Mouse (Mus musculus): ENCODE measurements around the gene Tuba4a. TPM values are rescaled to one million over a fixed set of nuclear protein-coding genes. Genes with fewer than 3 reads are reported as not detected.
A peak's percentile ranks its signal among the peaks of the same experiment; 100 is the strongest.

Tuba4a gene
- polyA plus RNA-seq, 1 experiment from 2014 or later: 355 TPM

DNA sequence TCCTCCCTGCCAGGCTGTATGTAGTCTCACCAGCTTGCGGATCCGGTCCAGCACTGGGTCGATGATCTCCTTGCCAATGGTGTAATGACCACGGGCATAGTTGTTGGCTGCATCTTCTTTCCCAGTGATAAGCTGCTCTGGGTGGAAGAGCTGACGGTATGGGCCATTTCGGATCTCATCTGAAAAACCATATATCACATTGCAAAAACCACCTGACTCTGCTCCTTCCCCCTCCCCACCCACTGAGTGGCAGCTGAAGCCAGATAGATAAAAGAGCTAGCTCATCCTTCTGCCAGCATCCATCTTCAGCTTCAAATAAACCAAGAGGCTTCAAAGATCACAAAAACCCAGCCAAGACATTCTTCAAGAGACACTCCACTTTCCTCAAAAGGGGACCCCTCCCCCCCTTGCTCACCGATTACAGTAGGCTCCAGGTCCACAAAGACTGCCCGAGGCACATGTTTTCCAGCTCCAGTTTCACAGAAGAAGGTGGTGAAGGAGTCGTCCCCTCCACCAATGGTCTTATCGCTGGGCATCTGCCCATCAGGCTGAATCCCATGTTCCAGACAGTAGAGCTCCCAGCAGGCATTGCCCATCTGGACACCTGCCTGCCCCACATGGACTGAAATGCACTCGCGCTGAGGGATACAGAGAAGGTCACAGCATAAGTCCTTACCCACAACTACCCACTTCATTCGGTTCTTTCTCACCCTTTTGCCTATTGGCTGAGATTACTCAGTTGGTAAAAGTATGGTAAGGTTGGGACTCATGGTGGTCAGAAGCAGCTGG is 2.7 kb downstream of the Tuba4a start:
- Histone ChIP-seq H3K27ac (ENCODE audit: low read length) (peak overlapping the region; percentile 97), H3K4me3 (ENCODE audit: low read depth, low read length) (peak overlapping the region; percentile 83), H3K4me1 (ENCODE audit: control insufficient read depth, low read depth, low read length) (peaks cover 67% of the 10 kb centered on the region), H3K9ac (ENCODE audit: low read depth, low read length) (peak overlapping the region; percentile 87), H3K27me3 (ENCODE audit: control insufficient read depth, insufficient read depth, low read depth, low read length) (peaks cover 14% of the 10 kb centered on the region), H3K4me2 (ENCODE audit: low read depth, low read length) (peak overlapping the region; percentile 97), H3K9me3 (replicated peaks; ENCODE audit: control insufficient read depth, low read length) (no peaks in the 10 kb centered on the region), H3K36me3 (ENCODE audit: control insufficient read depth, insufficient read depth) (peaks cover 41% of the 10 kb centered on the region)
- peak; percentile 51 for ATAC-seq (ENCODE audit: low read depth)
- 38% methylated on average over 13 of the region's 13 CpGs for whole genome bisulfite sequencing (ENCODE audit: insufficient replicate concordance)

DNA sequence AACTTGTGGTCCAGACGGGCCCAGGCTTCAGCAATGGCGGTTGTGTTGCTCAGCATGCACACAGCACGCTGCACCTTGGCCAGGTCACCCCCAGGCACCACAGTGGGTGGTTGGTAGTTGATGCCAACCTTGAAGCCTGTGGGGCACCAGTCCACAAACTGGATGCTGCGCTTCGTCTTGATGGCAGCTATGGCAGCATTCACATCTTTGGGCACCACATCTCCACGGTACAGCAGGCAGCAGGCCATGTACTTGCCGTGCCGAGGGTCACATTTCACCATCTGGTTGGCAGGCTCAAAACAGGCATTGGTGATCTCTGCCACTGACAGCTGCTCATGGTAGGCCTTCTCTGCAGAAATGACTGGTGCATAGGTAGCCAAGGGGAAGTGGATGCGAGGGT is 3.9 kb downstream of the Tuba4a start:
- peak overlapping the region; percentile 87 for H3K9ac ChIP-seq (ENCODE audit: low read depth, low read length)
- H3K36me3 ChIP-seq (ENCODE audit: control insufficient read depth, insufficient read depth): peaks cover 43% of the 10 kb centered on the region
- H3K27me3 ChIP-seq (ENCODE audit: control insufficient read depth, insufficient read depth, low read depth, low read length): peaks cover 12% of the 10 kb centered on the region
- no peak for ATAC-seq (ENCODE audit: low read depth)
- H3K9me3 ChIP-seq (replicated peaks; ENCODE audit: control insufficient read depth, low read length): no peaks in the 10 kb centered on the region
- peaks cover 77% of the 10 kb centered on the region for H3K4me1 ChIP-seq (ENCODE audit: control insufficient read depth, low read depth, low read length)
- WGBS (ENCODE audit: insufficient replicate concordance): 88% methylated on average over 9 of the region's 9 CpGs
- H3K4me3 ChIP-seq (ENCODE audit: low read depth, low read length): peak overlapping the region; percentile 83
- peak overlapping the region; percentile 97 for H3K4me2 ChIP-seq (ENCODE audit: low read depth, low read length)
- H3K27ac ChIP-seq (ENCODE audit: low read length): peak overlapping the region; percentile 97

- H3K4me3 ChIP-seq (ENCODE audit: low read depth, low read length): peak overlapping the region; percentile 83
- H3K27ac ChIP-seq (ENCODE audit: low read length): peak overlapping the region; percentile 97
- peak overlapping the region; percentile 87 for H3K9ac ChIP-seq (ENCODE audit: low read depth, low read length)
- peaks cover 3% of the 10 kb centered on the region for H3K27me3 ChIP-seq (ENCODE audit: control insufficient read depth, insufficient read depth, low read depth, low read length)
- H3K4me2 ChIP-seq (ENCODE audit: low read depth, low read length): peak overlapping the region; percentile 97
- H3K4me1 ChIP-seq (ENCODE audit: control insufficient read depth, low read depth, low read length): peaks cover 79% of the 10 kb centered on the region
- no peak for ATAC-seq (ENCODE audit: low read depth)
- H3K9me3 ChIP-seq (replicated peaks; ENCODE audit: control insufficient read depth, low read length): no peaks in the 10 kb centered on the region
- H3K36me3 ChIP-seq (ENCODE audit: control insufficient read depth, insufficient read depth): peaks cover 43% of the 10 kb centered on the region
- 42% methylated on average over 5 of the region's 5 CpGs for WGBS (ENCODE audit: insufficient replicate concordance)
These were observed 4.8 kb downstream of the Tuba4a start for GRCm38 (mm10) chr1:75214886-75215285.

- peak overlapping the region; percentile 97 for H3K27ac ChIP-seq (ENCODE audit: low read length)
- H3K9me3 ChIP-seq (replicated peaks; ENCODE audit: control insufficient read depth, low read length): no peaks in the 10 kb centered on the region
- peak overlapping the region; percentile 97 for H3K4me2 ChIP-seq (ENCODE audit: low read depth, low read length)
- peaks cover 79% of the 10 kb centered on the region for H3K4me1 ChIP-seq (ENCODE audit: control insufficient read depth, low read depth, low read length)
- peak overlapping the region; percentile 83 for H3K4me3 ChIP-seq (ENCODE audit: low read depth, low read length)
- H3K9ac ChIP-seq (ENCODE audit: low read depth, low read length): peak overlapping the region; percentile 87
- no peak for ATAC-seq (ENCODE audit: low read depth)
- WGBS (ENCODE audit: insufficient replicate concordance): 50% methylated on average over 2 of the region's 2 CpGs
- no peaks in the 10 kb centered on the region for H3K27me3 ChIP-seq (ENCODE audit: control insufficient read depth, insufficient read depth, low read depth, low read length)
- H3K36me3 ChIP-seq (ENCODE audit: control insufficient read depth, insufficient read depth): peaks cover 43% of the 10 kb centered on the region
These were observed 5.2 kb downstream of the Tuba4a start for GRCm38 (mm10) chr1:75214442-75214841.

- H3K9ac ChIP-seq (ENCODE audit: low read depth, low read length): peak overlapping the region; percentile 48
- H3K27ac ChIP-seq (ENCODE audit: low read length): peak overlapping the region; percentile 97
- H3K36me3 ChIP-seq (ENCODE audit: control insufficient read depth, insufficient read depth): peaks cover 43% of the 10 kb centered on the region
- H3K4me2 ChIP-seq (ENCODE audit: low read depth, low read length): peak overlapping the region; percentile 97
- H3K27me3 ChIP-seq (ENCODE audit: control insufficient read depth, insufficient read depth, low read depth, low read length): no peaks in the 10 kb centered on the region
- no peaks in the 10 kb centered on the region for H3K9me3 ChIP-seq (replicated peaks; ENCODE audit: control insufficient read depth, low read length)
- WGBS (ENCODE audit: insufficient replicate concordance): 10% methylated on average over 7 of the region's 7 CpGs
- peak overlapping the region; percentile 97 for H3K4me3 ChIP-seq (ENCODE audit: low read depth, low read length)
- H3K4me1 ChIP-seq (ENCODE audit: control insufficient read depth, low read depth, low read length): peaks cover 87% of the 10 kb centered on the region
- ATAC-seq (ENCODE audit: low read depth): 0 out of 2 replicates have a peak, but pooled peaks have one; percentile 2
These were observed 6.6 kb downstream of the Tuba4a start for GRCm38 (mm10) chr1:75213096-75213495.

GRCm38 (mm10) chr1:75212542-75212941 is 7.1 kb downstream of the Tuba4a start:
- H3K36me3 ChIP-seq (ENCODE audit: control insufficient read depth, insufficient read depth): peaks cover 43% of the 10 kb centered on the region
- peak overlapping the region; percentile 97 for H3K27ac ChIP-seq (ENCODE audit: low read length)
- H3K9ac ChIP-seq (ENCODE audit: low read depth, low read length): peak overlapping the region; percentile 48
- no peak for ATAC-seq (ENCODE audit: low read depth)
- no peaks in the 10 kb centered on the region for H3K9me3 ChIP-seq (replicated peaks; ENCODE audit: control insufficient read depth, low read length)
- no peaks in the 10 kb centered on the region for H3K27me3 ChIP-seq (ENCODE audit: control insufficient read depth, insufficient read depth, low read depth, low read length)
- peak overlapping the region; percentile 97 for H3K4me2 ChIP-seq (ENCODE audit: low read depth, low read length)
- peak overlapping the region; percentile 97 for H3K4me3 ChIP-seq (ENCODE audit: low read depth, low read length)
- peaks cover 84% of the 10 kb centered on the region for H3K4me1 ChIP-seq (ENCODE audit: control insufficient read depth, low read depth, low read length)
- 56% methylated on average over 4 of the region's 4 CpGs for WGBS (ENCODE audit: insufficient replicate concordance)

- Histone ChIP-seq H3K4me3 (ENCODE audit: low read depth, low read length) (peak overlapping the region; percentile 97), H3K4me2 (ENCODE audit: low read depth, low read length) (peak overlapping the region; percentile 97), H3K9ac (ENCODE audit: low read depth, low read length) (peak overlapping the region; percentile 94), H3K27me3 (ENCODE audit: control insufficient read depth, insufficient read depth, low read depth, low read length) (no peaks in the 10 kb centered on the region), H3K9me3 (replicated peaks; ENCODE audit: control insufficient read depth, low read length) (no peaks in the 10 kb centered on the region), H3K27ac (ENCODE audit: low read length) (peak overlapping the region; percentile 97), H3K36me3 (ENCODE audit: control insufficient read depth, insufficient read depth) (peaks cover 35% of the 10 kb centered on the region), H3K4me1 (ENCODE audit: control insufficient read depth, low read depth, low read length) (peaks cover 71% of the 10 kb centered on the region)
- ATAC-seq (ENCODE audit: low read depth): no peak
- 6% methylated on average over 17 of the region's 17 CpGs for WGBS (ENCODE audit: insufficient replicate concordance)
These were observed 8.4 kb downstream of the Tuba4a start for GRCm38 (mm10) chr1:75211141-75211708.

GRCm38 (mm10) chr1:75210136-75211087 is 9.3 kb downstream of the Tuba4a start, which contains the start of the genes Glb1l and Stk16:
TSS of gene Glb1l (minus strand) at chr1:75210813.
TSS of gene Stk16 (plus strand) at chr1:75210838.
- peak; percentile 92 for ATAC-seq (ENCODE audit: low read depth)

More at GRCm38 (mm10) chr1:75210136-75211087, 9.3 kb downstream of the Tuba4a start, which contains the start of the genes Glb1l and Stk16:
- Histone ChIP-seq H3K9me3 (replicated peaks; ENCODE audit: control insufficient read depth, low read length) (no peaks in the 10 kb centered on the region), H3K9ac (ENCODE audit: low read depth, low read length) (peak within 1 kb of the TSS; percentile 94), H3K4me1 (ENCODE audit: control insufficient read depth, low read depth, low read length) (peaks cover 63% of the 10 kb centered on the region), H3K4me3 (ENCODE audit: low read depth, low read length) (peak within 1 kb of the TSS; percentile 97), H3K27ac (ENCODE audit: low read length) (peak within 1 kb of the TSS; percentile 97), H3K36me3 (ENCODE audit: control insufficient read depth, insufficient read depth) (peaks cover 27% of the 10 kb centered on the region), H3K27me3 (ENCODE audit: control insufficient read depth, insufficient read depth, low read depth, low read length) (no peaks in the 10 kb centered on the region), H3K4me2 (ENCODE audit: low read depth, low read length) (peak within 1 kb of the TSS; percentile 97)
- 5% methylated on average over 42 of the region's 42 CpGs for WGBS (ENCODE audit: insufficient replicate concordance)

All from liver, embryonic 16.5 days (tissue).